Mouse (Mus musculus) ES-Bruce4 (cell line): ENCODE measurements around the gene Rbms1.

Experiments used
- CTCF ChIP-seq: IDR thresholded peaks from one replicate; pipeline ENCODE4 v1.8.1; 2011; ENCODE audit warnings: low read depth, low read length
- POLR2A ChIP-seq: IDR thresholded peaks from one replicate; pipeline ENCODE4 v1.8.1; 2011; ENCODE audit warnings: low read length; ENCODE audit not compliant: insufficient read depth

- TF ChIP-seq CTCF, result no peak
- no peak for TF ChIP-seq POLR2A
These were observed 95.7 kb downstream of the Rbms1 start for GRCm38 (mm10) chr2:60867304-60867703.
